Mouse (Mus musculus) neural tube, embryonic 13.5 days (tissue): Measurements from ENCODE around the gene Lrmda. TPM values are rescaled to one million over a fixed set of nuclear protein-coding genes. Genes with fewer than 3 reads are reported as not detected.
A peak's percentile ranks its signal among the peaks of the same experiment; 100 is the strongest.

Source experiments
- ATAC-seq: fragments of 200-750 bp; cut with Nextera tagmentation; 2 replicates; pipeline ENCODE4 v1.8.0; 2017; ENCODE audit warnings: low read depth, mild to moderate bottlenecking, moderate TSS enrichment, moderate library complexity
- H3K27ac ChIP-seq: fragments of 300-500 bp; sonication (generic); replicated peaks from 2 replicates; pipeline ENCODE4 v1.5.1; 2015; ENCODE audit warnings: moderate library complexity, mild to moderate bottlenecking, inconsistent platforms
- H3K27me3 ChIP-seq: fragments of 300-500 bp; sonication (generic); 2 replicates; pipeline ENCODE4 v1.6.1; 2015; ENCODE audit warnings: mild to moderate bottlenecking, inconsistent platforms
- H3K36me3 ChIP-seq: fragments of 300-500 bp; sonication (generic); 2 replicates; pipeline ENCODE4 v1.6.1; 2015; ENCODE audit warnings: mild to moderate bottlenecking, inconsistent platforms
- H3K4me1 ChIP-seq: fragments of 300-500 bp; sonication (generic); replicated peaks from 2 replicates; pipeline ENCODE4 v1.6.1; 2015; ENCODE audit warnings: inconsistent platforms
- H3K4me2 ChIP-seq: fragments of 300-500 bp; sonication (generic); 2 replicates; pipeline ENCODE4 v1.6.1; 2015; ENCODE audit warnings: inconsistent platforms, mild to moderate bottlenecking, moderate library complexity
- H3K4me3 ChIP-seq: fragments of 300-500 bp; sonication (generic); 2 replicates; pipeline ENCODE4 v1.5.1; 2015; ENCODE audit warnings: mild to moderate bottlenecking, inconsistent platforms
- H3K9ac ChIP-seq: fragments of 300-500 bp; sonication (generic); 2 replicates; pipeline ENCODE4 v1.6.1; 2015; ENCODE audit warnings: moderate library complexity, mild to moderate bottlenecking, inconsistent platforms
- H3K9me3 ChIP-seq: fragments of 300-500 bp; sonication (generic); 2 replicates; pipeline ENCODE4 v1.6.1; 2016; ENCODE audit warnings: inconsistent platforms
- WGBS: fragments of 180-500 bp; shearing (Covaris S2); methylation state at CpG from one replicate; pipeline ENCODE4 v1.1.7; 2015; 5-methylcytosine and 5-hydroxymethylcytosine counted together
- polyA plus RNA-seq: library from polyadenylated mRNA; unstranded; fragments of >200 nt; fragmentation: Nextera tagmentation; extraction: Ambion mirVana; gene quantifications from 2 replicates; pipeline ENCODE4 v1.2.1, GENCODE M21; 2015

Lrmda gene
- polyA plus RNA-seq, 1 experiment from 2014 or later, result not detected

- Histone ChIP-seq H3K27me3 (no peaks in the 10 kb centered on the region), H3K4me2 (peak overlapping the region; percentile 91), H3K4me3 (peak overlapping the region; percentile 91), H3K9ac (peak overlapping the region; percentile 97), H3K27ac (peak overlapping the region; percentile 99), H3K36me3 (peaks cover 13% of the 10 kb centered on the region), H3K4me1 (peaks cover 62% of the 10 kb centered on the region), H3K9me3 (no peaks in the 10 kb centered on the region)
- peak; percentile 34 for ATAC-seq
- WGBS, result under 1% methylated on average over 56 of the region's 61 CpGs
Observed at GRCm38 (mm10) chr14:21986733-21987659, 32.5 kb upstream of the Lrmda start.

- H3K27me3 ChIP-seq, result no peaks in the 10 kb centered on the region
- peak; percentile 81 for ATAC-seq
- WGBS, result under 1% methylated on average over 74 of the region's 74 CpGs
- peaks cover 60% of the 10 kb centered on the region for H3K4me1 ChIP-seq
- H3K9ac ChIP-seq, result peak overlapping the region; percentile 97
- H3K4me2 ChIP-seq, result peak overlapping the region; percentile 91
- no peaks in the 10 kb centered on the region for H3K9me3 ChIP-seq
- peak overlapping the region; percentile 99 for H3K27ac ChIP-seq
- H3K36me3 ChIP-seq, result peaks cover 13% of the 10 kb centered on the region
- H3K4me3 ChIP-seq, result peak overlapping the region; percentile 91
Observed at GRCm38 (mm10) chr14:21987660-21988576, 31.6 kb upstream of the Lrmda start.

- H3K4me1 ChIP-seq, result peaks cover 61% of the 10 kb centered on the region
- no peaks in the 10 kb centered on the region for H3K9me3 ChIP-seq
- H3K4me2 ChIP-seq, result peak overlapping the region; percentile 91
- peaks cover 13% of the 10 kb centered on the region for H3K36me3 ChIP-seq
- H3K27ac ChIP-seq, result peak overlapping the region; percentile 91
- peak; percentile 10; the same call in 1 of the 2 replicates for ATAC-seq
- peak overlapping the region; percentile 78 for H3K9ac ChIP-seq
- peaks cover 7% of the 10 kb centered on the region; the same call in 1 of the 2 replicates for H3K27me3 ChIP-seq
- peak overlapping the region; percentile 91 for H3K4me3 ChIP-seq
- WGBS, result 0% methylated on average over 26 of the region's 26 CpGs
Observed at GRCm38 (mm10) chr14:21988577-21989290, 30.8 kb upstream of the Lrmda start.

- peak within 1 kb of the TSS; percentile 91 for H3K4me2 ChIP-seq
- H3K9me3 ChIP-seq, result no peaks in the 10 kb centered on the region
- peaks cover 13% of the 10 kb centered on the region; the same call in 1 of the 2 replicates for H3K27me3 ChIP-seq
- under 1% methylated on average over 37 of the region's 37 CpGs for whole genome bisulfite sequencing
- peaks cover 13% of the 10 kb centered on the region for H3K36me3 ChIP-seq
- peak within 1 kb of the TSS; percentile 91 for H3K4me3 ChIP-seq
- H3K27ac ChIP-seq, result peak within 1 kb of the TSS; percentile 91
- ATAC-seq, result no peak
- H3K4me1 ChIP-seq, result peaks cover 67% of the 10 kb centered on the region
- peak within 1 kb of the TSS; percentile 78 for H3K9ac ChIP-seq
Observed at GRCm38 (mm10) chr14:21989291-21989913, 30.1 kb upstream of the Lrmda start, which contains the start of gene Zfp503. Gene Zfp503 (minus strand): TSS chr14:21989601.

GRCm38 (mm10) chr14:21990321-21991021 lies 29.0 kb upstream of the Lrmda start:
- peak overlapping the region; percentile 91 for H3K4me2 ChIP-seq
- peak overlapping the region; percentile 78 for H3K9ac ChIP-seq
- no peaks in the 10 kb centered on the region for H3K9me3 ChIP-seq
- H3K4me1 ChIP-seq, result peaks cover 68% of the 10 kb centered on the region
- peaks cover 4% of the 10 kb centered on the region; the same call in 1 of the 2 replicates for H3K36me3 ChIP-seq
- peak overlapping the region; percentile 91 for H3K27ac ChIP-seq
- H3K4me3 ChIP-seq, result peak overlapping the region; percentile 91
- WGBS, result 1% methylated on average over 31 of the region's 31 CpGs
- H3K27me3 ChIP-seq, result peaks cover 13% of the 10 kb centered on the region; the same call in 1 of the 2 replicates
- no peak for ATAC-seq

GRCm38 (mm10) chr14:21991251-21991780 lies 28.2 kb upstream of the Lrmda start:
- peak overlapping the region; percentile 91 for H3K27ac ChIP-seq

GRCm38 (mm10) chr14:21991856-21992255 lies 27.7 kb upstream of the Lrmda start:
- ATAC-seq, result no peak
- peaks cover 20% of the 10 kb centered on the region; the same call in 1 of the 2 replicates for H3K27me3 ChIP-seq
- H3K4me1 ChIP-seq, result peaks cover 68% of the 10 kb centered on the region
- H3K9ac ChIP-seq, result peak overlapping the region; percentile 78
- 13% methylated on average over 5 of the region's 5 CpGs for WGBS
- H3K4me3 ChIP-seq, result peak overlapping the region; percentile 91
- H3K27ac ChIP-seq, result no peak overlapping the region
- H3K36me3 ChIP-seq, result no peaks in the 10 kb centered on the region
- H3K4me2 ChIP-seq, result peak overlapping the region; percentile 91
- no peaks in the 10 kb centered on the region for H3K9me3 ChIP-seq

More at GRCm38 (mm10) chr14:21991251-21991780, 28.2 kb upstream of the Lrmda start:
- H3K9ac ChIP-seq, result peak overlapping the region; percentile 78
- no peaks in the 10 kb centered on the region for H3K36me3 ChIP-seq
- H3K27me3 ChIP-seq, result peaks cover 14% of the 10 kb centered on the region; the same call in 1 of the 2 replicates
- no peaks in the 10 kb centered on the region for H3K9me3 ChIP-seq
- H3K4me2 ChIP-seq, result peak overlapping the region; percentile 91
- ATAC-seq, result no peak
- H3K4me1 ChIP-seq, result peaks cover 68% of the 10 kb centered on the region
- peak overlapping the region; percentile 91 for H3K4me3 ChIP-seq
- 1% methylated on average over 26 of the region's 26 CpGs for WGBS

- WGBS, result 42% methylated on average over 4 of the region's 4 CpGs
Observed at GRCm38 (mm10) chr14:21992321-21992885, 27.1 kb upstream of the Lrmda start.

GRCm38 (mm10) chr14:21993251-21994060 lies 26.1 kb upstream of the Lrmda start:
- peak overlapping the region; percentile 83 for H3K9ac ChIP-seq
- H3K27me3 ChIP-seq, result peaks cover 20% of the 10 kb centered on the region; the same call in 1 of the 2 replicates

More at GRCm38 (mm10) chr14:21992321-21992885, 27.1 kb upstream of the Lrmda start:
- H3K36me3 ChIP-seq, result no peaks in the 10 kb centered on the region
- peak overlapping the region; percentile 78 for H3K9ac ChIP-seq
- no peak for ATAC-seq
- peak overlapping the region; percentile 91 for H3K4me2 ChIP-seq
- H3K4me3 ChIP-seq, result peak overlapping the region; percentile 91
- peaks cover 20% of the 10 kb centered on the region; the same call in 1 of the 2 replicates for H3K27me3 ChIP-seq
- peaks cover 68% of the 10 kb centered on the region for H3K4me1 ChIP-seq
- H3K9me3 ChIP-seq, result no peaks in the 10 kb centered on the region
- no peak overlapping the region for H3K27ac ChIP-seq

More at GRCm38 (mm10) chr14:21993251-21994060, 26.1 kb upstream of the Lrmda start:
- no peak for ATAC-seq
- Histone ChIP-seq H3K4me2 (peak overlapping the region; percentile 91), H3K36me3 (no peaks in the 10 kb centered on the region), H3K4me3 (peak overlapping the region; percentile 64), H3K27ac (peak overlapping the region; percentile 67), H3K9me3 (no peaks in the 10 kb centered on the region), H3K4me1 (peaks cover 68% of the 10 kb centered on the region)
- 16% methylated on average over 14 of the region's 14 CpGs for WGBS
